Mouse (Mus musculus) left cerebral cortex, postnatal 4 days (tissue): ENCODE measurements around the gene 5730522E02Rik. TPM values are rescaled to one million over a fixed set of nuclear protein-coding genes. Genes with fewer than 3 reads are reported as not detected.

Experiments
- DNase-seq: peaks from one replicate; pipeline ENCODE4 v3.0.0-alpha.2; 2022
- intact Hi-C: fragments of 180-260 bp; cut with DNase I; formaldehyde crosslinking; loops from one replicate; pipeline ENCODE4 v1.15.1; 2025
- total RNA-seq, 2 experiments: library from RNA; stranded (reverse); gene quantifications; 2 replicates each; pipeline ENCODE4 v1.2.3; 2021

5730522E02Rik gene
- total RNA-seq, 2 experiments from 2014 or later: 22.6 to 24.0 TPM

DNA sequence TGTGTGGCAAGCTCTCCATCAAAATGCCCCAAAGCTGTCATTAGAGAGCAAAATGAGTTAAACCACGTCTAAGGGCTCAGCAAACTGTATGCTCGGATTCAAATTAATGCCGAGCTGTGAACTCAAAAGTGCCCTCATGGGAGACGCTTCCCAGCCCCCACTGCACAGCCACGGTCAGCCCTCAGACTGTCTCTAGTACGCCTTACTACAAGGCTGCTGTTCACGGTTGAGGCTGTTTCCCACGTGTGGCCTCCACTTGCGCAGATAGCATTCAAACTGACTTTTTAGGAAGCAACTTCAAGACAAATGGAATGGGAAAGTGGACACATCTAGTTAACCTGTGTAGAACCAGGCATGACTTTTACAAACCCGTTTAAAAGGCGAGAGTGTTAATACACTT lies 79.7 kb downstream of the 5730522E02Rik start:
- intact Hi-C loops: no loop called here
- no peak for DNase-seq

DNA sequence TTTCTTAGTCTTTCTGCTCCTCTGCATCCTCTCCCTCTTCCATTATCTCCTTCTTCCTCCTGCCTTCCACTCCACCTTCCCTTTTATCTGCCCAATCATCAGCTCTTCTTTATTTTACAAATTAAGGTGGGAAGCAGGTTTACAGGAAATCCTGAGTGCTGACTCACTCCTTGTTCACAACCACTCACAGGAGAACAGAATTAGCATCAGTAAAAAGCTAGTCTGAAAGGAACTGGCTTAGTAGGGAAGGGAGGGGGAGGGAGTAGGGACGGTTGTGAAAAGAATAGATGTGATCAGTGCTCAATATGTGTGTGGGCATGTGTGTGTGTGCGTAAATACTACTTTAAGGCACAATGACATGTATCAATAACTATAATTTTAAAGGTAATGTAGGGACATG lies 81.5 kb downstream of the 5730522E02Rik start:
- no peak for DNase-seq
- intact Hi-C loops: no loop called here

DNA sequence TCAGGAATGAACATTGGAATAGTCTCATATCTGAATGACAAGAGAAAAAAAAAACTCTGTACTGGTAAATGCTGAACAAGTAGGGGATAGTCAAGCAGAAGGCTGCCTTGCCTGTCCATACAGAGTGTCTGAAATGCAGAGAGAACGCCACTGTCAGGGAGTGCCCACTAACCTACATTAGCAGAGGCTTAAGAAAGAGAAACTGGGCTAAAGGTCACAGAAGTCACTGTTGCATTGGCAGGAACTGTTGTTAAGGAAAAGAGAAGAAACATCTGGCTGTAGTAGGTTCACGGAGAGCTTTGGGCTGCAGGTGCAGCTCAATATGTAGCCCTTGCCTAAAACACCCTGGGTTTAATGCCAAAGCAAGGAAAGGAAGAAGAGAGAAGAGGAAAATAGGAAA lies 82.2 kb downstream of the 5730522E02Rik start:
- DNase-seq: no peak
- intact Hi-C loops: no loop called here

DNA sequence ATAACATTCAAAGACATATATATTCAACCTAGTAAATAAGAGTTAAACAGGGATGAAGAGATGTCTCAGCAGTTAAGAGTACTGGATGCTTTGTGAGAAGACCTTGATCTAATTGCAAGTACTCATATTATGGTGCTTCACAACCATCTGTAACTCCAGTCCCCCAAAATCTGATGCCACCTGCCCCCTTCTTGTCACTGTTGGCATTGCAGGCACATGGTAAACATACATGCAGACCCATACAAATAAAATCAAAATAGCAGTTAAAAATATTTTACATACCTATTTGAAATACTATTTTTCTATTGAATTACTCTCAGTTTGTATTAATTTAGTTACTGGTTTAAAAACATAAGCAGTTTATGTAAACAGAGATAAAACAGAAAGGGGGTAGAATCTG lies 84.6 kb downstream of the 5730522E02Rik start:
- no peak for DNase-seq
- intact Hi-C loops: no loop called here

DNA sequence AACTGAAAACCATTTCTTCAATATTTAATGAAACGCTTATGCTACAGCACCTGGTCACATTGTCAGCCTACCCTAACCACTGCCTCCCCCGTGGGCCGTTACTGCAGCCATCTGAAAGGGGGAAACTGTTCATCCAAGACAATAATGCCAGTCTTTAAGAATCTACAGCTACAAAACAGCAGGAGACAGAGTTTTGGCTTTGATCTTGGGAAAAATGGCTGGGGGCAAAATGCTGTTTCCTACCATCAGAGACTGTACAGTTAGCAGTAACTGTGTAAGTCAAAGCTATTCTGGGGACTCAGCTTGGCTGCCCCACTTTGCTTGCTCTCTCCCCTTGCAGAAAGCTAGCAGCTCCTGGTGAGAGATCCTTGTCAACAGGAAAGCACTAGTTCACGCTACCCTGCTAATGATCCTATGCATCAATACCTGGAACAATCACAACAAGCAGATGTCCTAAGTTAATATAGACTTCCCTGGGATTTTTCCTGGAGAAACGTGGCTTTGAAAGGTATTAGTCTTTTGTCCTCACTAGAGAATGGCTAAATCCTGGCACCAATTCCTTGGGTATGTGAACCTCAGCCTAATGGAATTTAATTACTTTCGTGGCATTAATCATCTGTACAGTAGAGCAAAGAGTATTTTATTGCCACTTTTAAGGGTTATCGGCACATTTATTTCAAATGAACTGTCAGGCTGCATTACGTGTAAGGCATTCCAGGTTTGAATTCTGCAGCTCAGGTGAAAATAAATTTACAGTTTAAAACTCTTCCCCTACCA lies 89.6 kb downstream of the 5730522E02Rik start:
- intact Hi-C loops: no loop called here
- DNase-seq: no peak

DNA sequence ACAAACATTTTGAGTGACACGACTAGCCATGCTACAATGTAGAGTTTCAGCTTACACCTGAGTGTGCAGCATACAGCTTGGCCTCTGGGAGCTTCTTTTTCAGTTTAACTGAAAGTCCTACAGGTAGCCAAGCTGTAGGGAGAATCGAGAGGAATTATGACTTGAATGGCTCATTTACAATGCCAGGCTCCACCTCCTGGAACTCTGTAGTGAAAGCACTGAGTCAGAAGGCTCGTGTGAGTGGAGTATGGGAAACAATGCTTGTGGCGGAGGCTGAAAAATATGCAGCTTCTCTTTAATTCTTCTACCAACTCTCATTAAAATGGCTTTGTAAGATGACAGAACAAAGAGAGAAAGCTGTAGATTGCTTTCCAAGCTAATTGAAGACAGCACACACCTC lies 92.9 kb downstream of the 5730522E02Rik start:
- intact Hi-C loops: no loop called here
- no peak for DNase-seq

DNA sequence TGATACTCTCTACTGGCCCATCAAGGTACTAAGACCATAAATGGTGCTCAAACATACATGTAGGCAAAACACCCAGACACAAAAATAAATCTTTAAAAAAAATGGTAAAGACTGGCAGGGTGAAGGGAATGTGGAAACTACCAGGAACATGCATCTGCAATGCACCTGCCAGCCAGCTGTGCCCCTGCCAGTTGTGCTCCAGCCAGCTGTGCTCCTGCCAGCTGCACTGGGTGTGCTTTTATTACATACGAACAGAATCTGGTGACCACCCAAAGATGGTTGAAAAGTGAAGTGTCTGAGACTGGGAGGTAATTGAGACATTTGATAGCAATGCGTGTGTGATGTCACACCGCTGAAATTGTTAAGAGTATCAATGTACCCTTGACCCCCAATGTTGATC lies 98.4 kb downstream of the 5730522E02Rik start:
- intact Hi-C loops: no loop called here
- DNase-seq: no peak

DNA sequence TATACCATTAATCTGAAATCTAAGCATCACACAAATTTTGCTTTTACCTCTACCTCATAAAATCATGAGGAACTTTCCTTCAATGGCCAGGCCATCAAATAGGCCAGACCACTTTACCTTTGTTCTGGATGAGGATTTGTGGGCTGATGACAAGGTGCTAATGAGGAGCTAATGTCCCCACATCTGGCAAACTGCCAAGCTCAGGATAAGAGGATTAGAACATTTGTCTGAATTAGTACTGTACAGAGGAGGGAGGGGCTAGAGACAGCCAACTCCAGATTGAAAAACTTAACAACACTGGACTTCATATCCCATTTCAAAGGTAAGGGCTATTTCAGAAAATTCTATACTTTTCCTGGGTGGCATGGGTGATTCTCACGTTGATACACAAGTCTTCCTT lies 101.9 kb downstream of the 5730522E02Rik start:
- intact Hi-C loops: no loop called here
- no peak for DNase-seq

DNA sequence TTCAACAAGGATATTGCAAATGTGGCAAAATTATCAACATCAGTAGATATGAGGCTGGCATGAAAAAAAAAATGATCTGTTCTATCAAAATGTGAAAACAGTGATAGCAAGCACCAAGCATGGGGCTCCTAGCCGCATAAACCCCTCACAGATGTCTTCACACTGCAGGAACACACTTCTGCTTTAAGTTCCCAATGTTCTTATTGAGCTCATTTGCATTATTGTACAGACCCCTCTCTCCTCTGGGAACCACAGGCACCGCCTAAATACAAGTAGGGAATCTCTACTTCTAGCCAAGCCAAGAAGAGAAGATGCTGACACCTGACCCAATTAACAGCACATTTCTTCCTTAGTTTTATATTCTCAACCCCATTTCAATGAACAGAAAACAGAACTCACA lies 105.9 kb downstream of the 5730522E02Rik start:
- no peak for DNase-seq
- intact Hi-C loops: no loop called here

DNA sequence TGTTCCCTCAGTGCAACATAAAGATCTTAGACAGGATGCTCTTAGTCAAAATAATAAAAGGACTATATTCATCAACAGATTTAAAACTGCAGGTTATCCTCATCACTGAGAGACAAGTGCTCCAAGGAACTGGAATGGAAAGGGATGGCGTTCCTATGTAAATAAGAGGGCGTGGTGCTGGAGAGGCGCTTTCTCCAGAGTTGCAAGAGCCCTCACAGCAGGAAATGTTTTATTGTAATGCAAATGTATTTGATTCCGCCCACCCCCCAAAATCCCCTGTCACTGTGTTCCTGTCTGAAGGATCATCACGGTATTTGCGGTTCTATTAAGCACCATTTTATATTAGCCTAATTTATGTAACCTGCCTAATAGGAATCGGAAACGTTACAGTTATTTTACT lies 106.9 kb downstream of the 5730522E02Rik start:
- intact Hi-C loops: no loop called here
- DNase-seq: no peak

DNA sequence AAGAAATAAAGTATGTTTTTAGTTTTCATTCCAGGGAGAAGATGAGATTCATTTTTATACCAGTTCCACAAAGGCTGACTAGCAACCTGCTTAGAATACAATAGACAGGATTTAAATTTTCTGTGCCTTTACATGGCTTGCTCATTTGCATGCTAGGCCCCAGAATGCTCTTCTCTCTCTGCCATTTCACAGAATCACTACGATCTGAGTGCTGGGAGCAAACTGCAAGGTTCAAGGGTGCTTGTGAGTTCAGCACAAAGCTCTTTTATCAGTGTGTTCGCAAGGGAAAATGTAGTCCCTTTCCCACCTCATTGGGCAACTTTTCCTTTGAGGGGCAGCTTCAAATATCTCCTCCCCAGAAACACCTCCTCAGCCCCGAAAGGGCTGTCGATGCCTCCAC lies 107.7 kb downstream of the 5730522E02Rik start:
- DNase-seq: no peak
- intact Hi-C loops: no loop called here

DNA sequence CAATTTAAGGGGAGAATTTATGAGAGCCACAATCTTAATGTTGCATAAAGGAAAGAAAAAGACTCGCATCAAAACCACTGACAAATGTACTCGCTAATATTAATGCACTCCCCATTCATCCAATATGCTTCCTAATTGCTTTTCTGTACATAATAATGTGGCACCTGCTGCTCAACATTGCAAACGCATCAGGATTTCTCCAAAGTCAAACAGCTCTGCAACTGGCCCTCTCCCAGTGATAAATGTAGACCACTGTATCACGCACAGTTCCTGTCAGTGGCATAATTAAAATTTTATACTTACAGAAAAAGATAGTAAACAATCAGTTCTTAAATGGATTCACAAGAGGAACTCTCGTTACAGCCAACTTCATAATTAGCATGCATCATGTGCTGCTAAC lies 110.5 kb downstream of the 5730522E02Rik start:
- intact Hi-C loops: no loop called here
- DNase-seq: no peak

DNA sequence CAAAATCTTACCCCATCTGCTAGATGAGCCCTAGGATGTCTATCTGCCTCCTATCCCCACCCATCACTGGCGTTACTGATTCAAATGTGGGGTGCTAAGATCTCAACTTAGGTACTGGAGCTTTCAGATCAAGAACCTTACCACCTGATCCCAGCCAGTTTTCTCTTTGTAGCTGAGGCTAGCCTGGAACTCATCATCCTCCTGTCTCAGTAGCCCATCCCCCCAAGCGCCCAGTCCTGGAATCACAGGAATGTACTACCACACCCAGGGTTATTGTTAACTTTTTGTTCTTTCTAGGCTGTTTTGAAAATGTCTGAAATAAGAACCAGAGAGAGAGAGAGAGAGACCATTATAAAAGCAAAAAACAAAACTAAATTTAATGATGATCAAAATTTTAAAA lies 111.6 kb downstream of the 5730522E02Rik start:
- intact Hi-C loops: no loop called here
- no peak for DNase-seq

DNA sequence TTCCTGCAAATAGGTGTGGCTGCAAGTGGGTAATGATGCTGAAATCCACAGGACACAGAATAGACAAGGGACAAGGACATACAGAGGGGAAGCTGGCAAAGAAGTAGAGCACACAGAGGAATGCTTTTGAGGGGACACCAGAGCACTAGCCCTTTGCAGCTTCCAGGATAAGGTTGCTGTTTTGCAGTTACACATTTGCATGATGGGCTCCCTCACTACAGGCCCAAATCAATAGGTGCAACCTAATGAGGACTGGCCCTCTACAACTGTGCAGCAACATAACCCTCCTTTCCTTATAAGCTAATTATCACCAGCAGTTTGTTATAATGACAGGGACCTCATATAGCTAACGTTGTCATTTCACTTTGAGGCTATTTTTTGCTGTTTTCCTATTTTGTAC lies 114.5 kb downstream of the 5730522E02Rik start:
- no peak for DNase-seq
- intact Hi-C loops: no loop called here

DNA sequence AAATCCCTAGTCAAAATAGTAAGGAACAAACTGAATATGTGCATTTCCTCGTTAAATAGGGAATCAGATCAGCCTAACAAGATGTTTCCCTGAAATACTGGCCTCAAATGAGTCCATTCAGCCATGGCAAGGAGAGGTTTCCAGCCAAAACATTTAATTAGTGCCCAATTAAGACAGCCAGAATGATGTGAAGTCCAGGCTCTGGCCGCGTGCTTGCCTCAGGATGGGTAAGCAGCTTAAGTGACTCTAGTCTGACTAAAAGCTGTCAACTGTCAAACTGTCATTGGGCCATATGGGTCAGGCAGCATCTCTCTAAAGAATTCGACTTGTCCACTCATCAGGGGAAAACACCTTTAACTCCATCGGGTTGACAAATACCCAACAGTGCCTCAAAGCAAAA lies 121.6 kb downstream of the 5730522E02Rik start:
- DNase-seq: peak; percentile 63
- intact Hi-C loops: no loop called here

DNA sequence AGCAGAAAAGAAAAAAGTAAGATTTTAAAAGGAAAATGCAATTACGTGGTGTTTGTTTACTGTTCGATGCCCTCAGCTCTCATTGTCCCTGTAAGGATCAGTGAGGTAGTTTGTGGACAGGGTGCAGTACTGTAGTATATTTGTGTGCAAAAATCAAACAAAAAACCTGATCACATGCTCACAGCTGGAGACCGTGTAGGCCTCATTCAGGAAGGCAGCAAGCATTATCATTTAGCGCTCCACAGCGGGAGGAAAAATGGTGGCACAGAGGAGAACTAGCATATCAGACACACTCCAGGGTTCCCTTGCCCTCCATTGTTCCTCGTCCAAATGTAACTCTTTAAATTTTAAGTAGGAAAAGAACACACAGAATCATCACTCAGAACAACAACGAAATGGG lies 123.9 kb downstream of the 5730522E02Rik start:
- intact Hi-C loops: no loop called here
- no peak for DNase-seq

DNA sequence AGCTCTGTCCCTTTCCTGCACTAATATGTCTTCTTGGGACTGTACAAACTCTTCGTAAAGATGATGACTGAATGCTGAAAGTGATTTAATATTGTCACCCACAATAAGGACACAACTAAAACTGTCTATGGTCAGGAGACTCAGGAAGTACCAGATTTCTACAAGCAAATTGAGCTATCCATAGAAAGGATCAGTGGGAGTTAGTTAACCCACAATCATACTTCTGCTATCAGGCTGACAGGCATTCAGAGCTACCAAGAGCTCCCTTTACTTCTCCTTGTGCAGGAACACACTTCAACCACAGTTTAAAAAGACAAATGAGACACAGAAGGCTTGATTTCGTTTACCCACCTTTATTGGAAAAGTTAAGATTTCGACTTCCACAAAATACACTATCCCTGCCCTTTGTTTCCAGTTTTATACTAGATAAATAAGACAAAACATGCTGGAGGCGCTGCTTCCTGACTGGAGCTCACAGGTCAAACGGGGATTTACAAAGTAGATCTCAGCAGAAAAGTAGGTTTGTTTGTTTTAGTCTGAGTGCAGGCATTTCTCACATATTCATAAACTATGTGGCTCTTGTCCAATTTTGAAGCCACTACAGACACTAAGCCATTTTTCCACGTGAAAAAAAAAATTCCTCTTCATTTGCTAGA lies 125.1 kb downstream of the 5730522E02Rik start:
- no peak for DNase-seq
- intact Hi-C loops: no loop called here

DNA sequence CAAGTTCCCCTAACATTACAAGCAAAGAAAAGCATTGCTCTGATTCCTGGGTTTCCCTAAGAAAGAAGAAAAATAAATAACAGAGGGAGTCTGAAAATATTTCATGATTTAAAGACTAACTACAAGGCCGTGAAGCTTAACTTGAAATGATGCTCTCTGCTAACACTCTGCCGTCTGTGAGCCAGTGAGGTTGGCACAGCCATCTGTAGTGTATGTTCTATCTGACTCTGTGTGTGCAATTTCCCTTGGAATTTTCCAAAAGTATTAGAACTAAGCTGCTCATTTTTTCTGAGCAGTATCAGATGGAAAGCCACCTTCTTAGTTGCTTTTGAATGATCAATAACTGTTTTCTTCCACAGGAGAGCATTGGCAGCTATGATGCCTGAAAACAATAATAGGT lies 134.2 kb downstream of the 5730522E02Rik start:
- DNase-seq: no peak
- intact Hi-C loops: loop anchor here (10.0 kb wide), 1 partner anchor 222 kb away; no protein-coding TSS in a partner anchor

DNA sequence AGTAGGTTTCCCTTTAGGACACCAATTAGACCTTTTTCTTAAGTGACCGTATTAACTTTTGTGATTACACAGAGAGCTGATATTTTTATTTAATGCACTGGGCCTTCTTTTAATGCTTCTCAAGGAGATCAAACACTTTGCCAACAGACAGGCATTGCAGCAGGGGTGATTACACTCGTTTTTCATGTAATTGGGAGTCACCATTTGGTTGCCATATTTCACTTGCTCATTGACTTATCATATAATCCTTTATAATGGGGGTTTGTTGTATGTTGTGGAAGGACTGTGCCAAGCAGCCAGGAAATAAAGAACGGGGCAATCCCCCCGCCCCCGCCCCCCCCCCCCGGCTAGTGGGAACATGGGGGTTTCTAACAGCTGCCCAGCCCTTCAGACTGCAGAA lies 135.0 kb downstream of the 5730522E02Rik start:
- DNase-seq: no peak
- intact Hi-C loops: loop anchor here (10.0 kb wide), 1 partner anchor 221 kb away; no protein-coding TSS in a partner anchor

DNA sequence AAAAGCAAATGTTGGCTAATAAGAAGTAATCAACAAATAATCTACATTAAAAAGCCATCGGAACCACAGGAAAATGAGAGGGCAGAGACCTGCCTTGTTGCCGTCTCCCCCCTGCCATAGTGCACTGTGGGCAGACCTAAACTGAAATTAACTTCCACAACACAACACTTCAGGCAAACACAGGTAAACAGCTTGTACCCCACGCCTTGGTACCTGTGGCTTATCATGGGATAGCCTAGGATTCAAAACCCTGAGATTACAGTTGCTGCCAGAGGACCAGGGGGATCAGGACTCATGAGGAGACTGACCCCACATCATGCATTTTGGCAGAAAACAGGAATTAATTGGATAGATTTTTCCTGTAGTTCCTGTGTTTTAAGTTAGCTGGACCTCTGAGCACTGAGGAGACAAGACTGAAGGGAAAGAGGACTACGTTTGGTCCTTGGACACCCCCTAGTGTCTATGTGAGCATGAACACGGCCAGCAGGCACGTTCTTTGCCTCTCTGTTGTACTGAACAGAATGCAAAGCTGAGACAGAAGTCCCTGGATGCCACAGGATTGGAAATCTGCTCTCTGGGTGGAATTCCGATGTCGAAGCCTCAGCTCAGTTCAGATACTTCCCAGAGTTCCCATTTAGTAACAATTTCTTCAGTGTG lies 136.8 kb downstream of the 5730522E02Rik start:
- intact Hi-C loops: loop anchor here (10.0 kb wide), 1 partner anchor 219 kb away; no protein-coding TSS in a partner anchor
- DNase-seq: peak; percentile 58

DNA sequence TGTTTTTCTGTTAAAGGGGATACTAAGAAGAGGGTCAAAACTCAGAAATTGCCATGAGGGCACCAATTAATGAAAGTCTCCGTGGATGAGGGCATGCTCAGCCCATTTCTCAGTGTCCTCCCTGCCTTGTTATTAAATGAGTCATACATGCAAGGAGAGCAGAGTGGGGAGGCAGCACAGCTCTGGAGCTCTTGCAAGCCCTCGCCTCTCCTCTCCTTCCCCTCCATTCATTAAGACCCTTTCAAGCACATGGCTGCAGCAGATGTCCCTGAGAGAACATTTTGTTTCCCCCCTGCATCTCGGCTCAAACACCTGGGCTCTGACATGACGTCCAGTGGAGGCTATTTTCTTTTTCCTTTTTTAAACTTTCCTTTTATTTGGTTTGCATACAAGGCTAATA lies 138.5 kb downstream of the 5730522E02Rik start:
- intact Hi-C loops: loop anchor here (10.0 kb wide), 1 partner anchor 217 kb away; no protein-coding TSS in a partner anchor
- DNase-seq: no peak

DNA sequence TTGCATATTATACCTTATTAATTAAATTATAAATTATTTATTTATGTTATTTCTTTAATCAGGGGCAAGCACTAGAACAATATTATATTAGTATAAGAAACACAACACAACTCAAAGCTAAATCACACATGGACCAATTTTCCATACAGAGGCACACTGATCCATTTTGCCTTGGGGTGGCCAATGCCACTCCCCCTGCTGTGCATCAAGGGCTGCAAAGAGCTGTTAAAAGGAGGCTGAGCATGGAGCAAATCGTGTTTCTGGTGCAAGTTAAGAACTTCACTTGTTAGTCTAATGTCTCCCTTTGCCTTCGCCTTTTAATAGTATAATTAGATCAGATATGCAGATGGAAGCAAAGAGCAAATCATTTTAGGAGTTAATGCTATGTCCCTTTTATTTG lies 147.3 kb downstream of the 5730522E02Rik start:
- DNase-seq: no peak
- intact Hi-C loops: no loop called here
